Mouse (Mus musculus): Measurements from ENCODE around the gene Washc3. TPM values are rescaled to one million over a fixed set of nuclear protein-coding genes. Genes with fewer than 3 reads are reported as not detected.
A peak's percentile ranks its signal among the peaks of the same experiment; 100 is the strongest.

Washc3 gene
- polyA plus RNA-seq, 1 experiment from 2014 or later, result 51.2 TPM

DNA sequence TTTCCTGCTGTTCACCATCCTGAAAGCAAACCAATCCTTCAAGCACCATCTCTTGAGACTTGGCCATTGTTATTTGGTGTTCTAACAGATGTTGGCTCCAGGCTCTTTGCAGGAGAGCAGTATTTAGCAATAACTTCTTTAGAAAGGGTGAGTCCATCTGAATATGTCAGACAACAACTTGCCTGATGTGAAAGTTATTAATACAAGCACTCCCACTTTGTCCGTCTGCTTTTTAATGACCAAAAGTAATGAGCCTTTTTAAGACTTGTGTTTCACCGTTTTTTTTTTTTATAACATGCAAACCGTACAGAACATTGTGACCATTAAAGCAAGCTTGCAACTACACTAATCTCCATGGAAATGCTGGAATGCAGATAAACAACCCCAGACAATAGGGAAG lies 60.3 kb downstream of the Washc3 start:
- H3K36me3 ChIP-seq (ENCODE audit: control insufficient read depth, insufficient read depth, low read length), result no peaks in the 10 kb centered on the region
- H3K4me2 ChIP-seq (ENCODE audit: low read depth, severe bottlenecking), result no peak overlapping the region
- H3K27ac ChIP-seq (replicated peaks; ENCODE audit: low read depth, low read length), result no peak overlapping the region
- ATAC-seq (ENCODE audit: insufficient number of reproducible peaks, low FRiP score, low TSS enrichment, low read depth), result no peak
- no peaks in the 10 kb centered on the region for H3K4me1 ChIP-seq (ENCODE audit: control insufficient read depth, insufficient read depth, low read length)
- H3K27me3 ChIP-seq (ENCODE audit: control insufficient read depth, insufficient read depth, low read length), result no peaks in the 10 kb centered on the region
- WGBS, result 37% methylated on average over 3 of the region's 3 CpGs
- DNase-seq (ENCODE audit: low spot score), result no peak
- no peaks in the 10 kb centered on the region for H3K9me3 ChIP-seq (ENCODE audit: control insufficient read depth, low read length)
- no peak overlapping the region for H3K4me3 ChIP-seq (ENCODE audit: low read depth, low read length)
- no peak overlapping the region for H3K9ac ChIP-seq (ENCODE audit: low read length)

DNA sequence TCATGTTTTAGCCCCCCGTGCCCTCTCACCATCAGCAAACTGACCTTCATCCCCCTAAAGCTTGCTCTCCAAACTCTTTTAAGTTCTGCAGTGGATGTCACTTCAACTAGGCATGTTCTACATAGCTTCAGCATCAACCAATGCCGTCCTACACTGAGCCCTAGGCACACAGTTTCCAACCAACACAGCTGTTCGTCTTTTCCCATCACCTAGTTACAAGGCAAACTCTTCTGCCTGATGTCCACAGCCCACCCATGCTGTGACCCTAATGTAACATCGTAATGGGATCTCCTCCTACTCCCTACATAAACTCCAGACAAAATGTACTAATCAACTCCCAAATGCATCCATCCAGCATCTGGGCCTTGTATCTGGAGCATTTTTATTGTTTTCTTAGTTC lies 62.5 kb downstream of the Washc3 start:
- Histone ChIP-seq H3K4me3 (ENCODE audit: low read depth, low read length) (no peak overlapping the region), H3K4me2 (ENCODE audit: low read depth, severe bottlenecking) (no peak overlapping the region), H3K9ac (ENCODE audit: low read length) (no peak overlapping the region), H3K4me1 (ENCODE audit: control insufficient read depth, insufficient read depth, low read length) (no peaks in the 10 kb centered on the region), H3K36me3 (ENCODE audit: control insufficient read depth, insufficient read depth, low read length) (no peaks in the 10 kb centered on the region), H3K9me3 (ENCODE audit: control insufficient read depth, low read length) (no peaks in the 10 kb centered on the region), H3K27me3 (ENCODE audit: control insufficient read depth, insufficient read depth, low read length) (no peaks in the 10 kb centered on the region), H3K27ac (replicated peaks; ENCODE audit: low read depth, low read length) (no peak overlapping the region)
- no peak for ATAC-seq (ENCODE audit: insufficient number of reproducible peaks, low FRiP score, low TSS enrichment, low read depth)
- DNase-seq (ENCODE audit: low spot score), result no peak
- 70% methylated on average over 4 of the region's 4 CpGs for WGBS

DNA sequence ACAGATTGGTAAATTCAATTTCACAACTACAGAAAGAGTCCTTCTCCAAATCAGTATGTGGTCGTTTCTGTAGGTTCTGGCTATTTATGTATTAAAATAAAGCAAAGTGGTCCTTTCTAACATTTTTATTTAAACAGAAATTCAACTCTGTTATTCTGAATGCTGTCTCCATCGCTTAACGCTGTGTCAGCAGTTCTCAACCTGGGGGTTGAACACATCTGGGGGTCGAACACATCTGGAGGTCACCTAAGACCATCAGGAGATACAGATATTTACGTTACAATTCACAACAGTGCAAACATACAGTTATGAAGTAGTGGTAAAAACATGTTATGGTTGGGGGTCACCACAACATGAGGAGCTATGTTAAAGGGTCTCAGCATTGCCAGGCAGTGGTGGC lies 73.2 kb downstream of the Washc3 start:
- Histone ChIP-seq H3K36me3 (ENCODE audit: control insufficient read depth, insufficient read depth, low read length) (no peaks in the 10 kb centered on the region), H3K4me2 (ENCODE audit: low read depth, severe bottlenecking) (no peak overlapping the region), H3K27me3 (ENCODE audit: control insufficient read depth, insufficient read depth, low read length) (no peaks in the 10 kb centered on the region), H3K27ac (replicated peaks; ENCODE audit: low read depth, low read length) (no peak overlapping the region), H3K4me3 (ENCODE audit: low read depth, low read length) (no peak overlapping the region), H3K9me3 (ENCODE audit: control insufficient read depth, low read length) (no peaks in the 10 kb centered on the region), H3K9ac (ENCODE audit: low read length) (no peak overlapping the region), H3K4me1 (ENCODE audit: control insufficient read depth, insufficient read depth, low read length) (no peaks in the 10 kb centered on the region)
- 89% methylated on average over 5 of the region's 5 CpGs for WGBS
- ATAC-seq (ENCODE audit: insufficient number of reproducible peaks, low FRiP score, low TSS enrichment, low read depth), result no peak
- no peak for DNase-seq (ENCODE audit: low spot score)

DNA sequence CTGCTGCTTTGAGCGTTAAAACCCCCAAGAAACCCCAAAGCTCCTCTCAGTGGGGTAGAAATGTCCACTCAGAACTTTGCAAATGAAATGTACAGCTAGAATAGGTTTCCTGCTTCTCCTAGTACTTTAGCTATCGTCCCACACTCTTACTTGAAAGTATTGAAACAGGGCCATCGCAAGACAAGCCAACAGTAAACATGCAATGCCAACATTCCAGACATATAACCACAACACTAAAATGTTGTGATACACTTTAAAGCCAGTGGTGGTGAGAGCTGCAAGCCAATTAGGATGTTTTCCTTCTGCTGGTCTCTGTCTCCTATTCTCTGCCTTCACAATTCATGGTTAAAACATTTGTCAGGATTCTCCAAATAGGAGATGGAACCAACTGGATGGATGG lies 80.8 kb downstream of the Washc3 start:
- Histone ChIP-seq H3K27me3 (ENCODE audit: control insufficient read depth, insufficient read depth, low read length) (no peaks in the 10 kb centered on the region), H3K4me1 (ENCODE audit: control insufficient read depth, insufficient read depth, low read length) (no peaks in the 10 kb centered on the region), H3K4me3 (ENCODE audit: low read depth, low read length) (no peak overlapping the region), H3K36me3 (ENCODE audit: control insufficient read depth, insufficient read depth, low read length) (no peaks in the 10 kb centered on the region), H3K27ac (replicated peaks; ENCODE audit: low read depth, low read length) (no peak overlapping the region), H3K9ac (ENCODE audit: low read length) (no peak overlapping the region), H3K9me3 (ENCODE audit: control insufficient read depth, low read length) (no peaks in the 10 kb centered on the region), H3K4me2 (ENCODE audit: low read depth, severe bottlenecking) (no peak overlapping the region)
- WGBS, result 87% methylated on average over 3 of the region's 3 CpGs
- ATAC-seq (ENCODE audit: insufficient number of reproducible peaks, low FRiP score, low TSS enrichment, low read depth), result no peak
- no peak for DNase-seq (ENCODE audit: low spot score)

DNA sequence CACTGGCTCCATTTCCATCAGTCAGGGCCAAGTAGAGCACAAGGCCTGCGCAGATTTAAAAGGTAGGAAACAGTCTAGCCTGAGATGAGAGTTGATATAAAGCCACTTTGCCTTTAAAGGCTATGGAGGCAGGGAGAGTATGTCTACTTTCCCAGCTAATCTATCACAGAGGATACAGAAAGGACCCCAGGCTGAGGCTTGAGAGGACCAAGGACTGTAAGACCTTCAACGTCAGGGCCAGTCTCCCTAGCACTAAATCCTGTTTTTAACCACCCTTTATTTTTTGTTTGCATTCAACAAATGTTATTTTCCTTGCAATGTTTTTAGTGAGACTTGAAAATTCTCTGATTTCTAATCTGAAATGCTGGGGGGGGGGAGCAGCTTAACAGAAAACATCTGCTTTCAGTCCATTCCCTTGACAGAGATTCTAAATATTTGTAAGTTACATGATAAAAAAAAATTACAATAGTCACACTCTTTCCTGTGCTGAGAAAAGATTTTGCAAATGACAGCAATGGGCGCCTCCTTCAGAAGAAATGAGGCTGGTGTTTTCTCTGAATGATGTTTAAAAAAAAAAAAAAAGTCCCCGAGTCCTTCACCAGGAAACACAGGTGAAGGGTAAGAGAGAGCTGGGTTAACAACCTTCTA lies 83.6 kb downstream of the Washc3 start:
- no peaks in the 10 kb centered on the region for H3K27me3 ChIP-seq (ENCODE audit: control insufficient read depth, insufficient read depth, low read length)
- no peaks in the 10 kb centered on the region for H3K4me1 ChIP-seq (ENCODE audit: control insufficient read depth, insufficient read depth, low read length)
- no peaks in the 10 kb centered on the region for H3K36me3 ChIP-seq (ENCODE audit: control insufficient read depth, insufficient read depth, low read length)
- no peak overlapping the region for H3K4me2 ChIP-seq (ENCODE audit: low read depth, severe bottlenecking)
- H3K27ac ChIP-seq (replicated peaks; ENCODE audit: low read depth, low read length), result no peak overlapping the region
- ATAC-seq (ENCODE audit: insufficient number of reproducible peaks, low FRiP score, low TSS enrichment, low read depth), result no peak
- WGBS, result 88% methylated on average over 4 of the region's 4 CpGs
- DNase-seq (ENCODE audit: low spot score), result no peak
- no peak overlapping the region for H3K4me3 ChIP-seq (ENCODE audit: low read depth, low read length)
- H3K9me3 ChIP-seq (ENCODE audit: control insufficient read depth, low read length), result no peaks in the 10 kb centered on the region
- H3K9ac ChIP-seq (ENCODE audit: low read length), result no peak overlapping the region

DNA sequence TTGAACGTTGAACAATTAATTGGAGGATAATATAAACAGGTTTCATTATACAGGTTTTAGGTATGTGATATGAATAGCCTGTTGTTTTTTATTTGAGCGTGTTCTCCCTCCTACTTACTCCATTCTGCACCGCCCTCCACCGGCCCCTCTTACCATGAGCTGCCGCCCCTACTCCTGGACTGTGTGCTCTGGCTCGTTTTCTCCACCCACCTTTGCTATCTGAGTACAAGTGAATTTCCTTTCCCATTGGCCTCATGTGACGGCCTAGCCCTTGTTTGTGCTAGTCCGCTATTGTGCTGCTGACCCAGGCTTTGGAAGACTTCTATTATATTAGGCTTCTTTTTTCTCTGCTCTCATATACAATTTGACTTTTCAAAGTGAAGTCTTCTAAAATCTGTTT lies 86.4 kb downstream of the Washc3 start:
- H3K27me3 ChIP-seq (ENCODE audit: control insufficient read depth, insufficient read depth, low read length), result no peaks in the 10 kb centered on the region
- 0 out of 2 replicates have a peak overlapping the region, but pooled peaks have one; percentile 8 for H3K27ac ChIP-seq (replicated peaks; ENCODE audit: low read depth, low read length)
- DNase-seq (ENCODE audit: low spot score) (no peak), ATAC-seq (ENCODE audit: insufficient number of reproducible peaks, low FRiP score, low TSS enrichment, low read depth) (no peak)
- no peaks in the 10 kb centered on the region for H3K36me3 ChIP-seq (ENCODE audit: control insufficient read depth, insufficient read depth, low read length)
- WGBS, result 87% methylated on average over 8 of the region's 8 CpGs
- H3K9ac ChIP-seq (ENCODE audit: low read length), result no peak overlapping the region
- H3K4me2 ChIP-seq (ENCODE audit: low read depth, severe bottlenecking), result no peak overlapping the region
- H3K4me3 ChIP-seq (ENCODE audit: low read depth, low read length), result no peak overlapping the region
- H3K9me3 ChIP-seq (ENCODE audit: control insufficient read depth, low read length), result no peaks in the 10 kb centered on the region
- no peaks in the 10 kb centered on the region for H3K4me1 ChIP-seq (ENCODE audit: control insufficient read depth, insufficient read depth, low read length)

DNA sequence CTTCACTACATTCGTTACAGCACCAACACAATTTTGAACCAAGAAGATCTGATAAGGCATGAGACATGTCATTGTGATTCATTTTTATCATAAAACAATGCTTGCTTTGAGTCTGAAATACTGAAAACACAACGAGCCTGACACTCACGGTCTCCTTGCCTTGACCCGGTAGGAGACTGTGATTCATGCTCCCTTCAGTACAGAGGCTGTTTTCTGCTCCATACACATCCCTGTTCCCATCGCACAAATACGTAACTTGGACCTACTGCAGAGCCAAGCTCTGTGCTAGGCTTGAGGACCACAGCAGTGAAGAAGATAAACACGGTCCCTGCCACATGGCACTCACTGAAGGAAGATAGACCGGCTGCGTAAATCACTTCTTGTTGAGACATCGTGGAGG lies 87.2 kb downstream of the Washc3 start:
- 89% methylated on average over 10 of the region's 10 CpGs for WGBS
- Histone ChIP-seq H3K36me3 (ENCODE audit: control insufficient read depth, insufficient read depth, low read length) (no peaks in the 10 kb centered on the region), H3K9ac (ENCODE audit: low read length) (no peak overlapping the region), H3K4me2 (ENCODE audit: low read depth, severe bottlenecking) (no peak overlapping the region), H3K27ac (replicated peaks; ENCODE audit: low read depth, low read length) (no peak overlapping the region), H3K4me3 (ENCODE audit: low read depth, low read length) (no peak overlapping the region), H3K27me3 (ENCODE audit: control insufficient read depth, insufficient read depth, low read length) (no peaks in the 10 kb centered on the region), H3K9me3 (ENCODE audit: control insufficient read depth, low read length) (no peaks in the 10 kb centered on the region), H3K4me1 (ENCODE audit: control insufficient read depth, insufficient read depth, low read length) (no peaks in the 10 kb centered on the region)
- ATAC-seq (ENCODE audit: insufficient number of reproducible peaks, low FRiP score, low TSS enrichment, low read depth), result no peak
- DNase-seq (ENCODE audit: low spot score), result no peak

DNA sequence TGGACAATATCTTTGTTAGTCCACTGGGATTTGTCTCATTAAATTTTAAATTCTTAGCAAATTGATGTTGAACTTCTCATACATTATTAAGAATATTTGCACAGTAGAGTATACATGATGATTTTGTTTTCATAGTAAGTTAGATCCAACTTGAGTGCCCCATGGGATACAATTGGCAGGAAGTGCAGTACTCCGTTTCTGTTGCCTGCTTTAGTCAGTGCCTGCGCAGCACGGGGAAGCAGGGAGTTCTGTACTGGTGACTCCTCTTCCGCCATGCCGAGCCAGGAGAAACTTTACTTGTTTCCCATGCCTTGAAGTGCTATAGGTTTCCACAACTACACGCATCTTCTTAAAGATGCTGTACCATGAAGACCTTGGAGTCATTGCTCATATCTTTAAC lies 94.2 kb downstream of the Washc3 start:
- no peak for ATAC-seq (ENCODE audit: insufficient number of reproducible peaks, low FRiP score, low TSS enrichment, low read depth)
- Histone ChIP-seq H3K27ac (replicated peaks; ENCODE audit: low read depth, low read length) (no peak overlapping the region), H3K9ac (ENCODE audit: low read length) (no peak overlapping the region), H3K4me1 (ENCODE audit: control insufficient read depth, insufficient read depth, low read length) (no peaks in the 10 kb centered on the region), H3K9me3 (ENCODE audit: control insufficient read depth, low read length) (no peaks in the 10 kb centered on the region), H3K27me3 (ENCODE audit: control insufficient read depth, insufficient read depth, low read length) (no peaks in the 10 kb centered on the region), H3K4me2 (ENCODE audit: low read depth, severe bottlenecking) (no peak overlapping the region), H3K36me3 (ENCODE audit: control insufficient read depth, insufficient read depth, low read length) (no peaks in the 10 kb centered on the region), H3K4me3 (ENCODE audit: low read depth, low read length) (no peak overlapping the region)
- no peak for DNase-seq (ENCODE audit: low spot score)
- WGBS, result 90% methylated on average over 6 of the region's 6 CpGs

Measured in limb, embryonic 11.5 days (tissue).